Mouse (Mus musculus): ENCODE results near the gene Prkch. TPM values are rescaled to one million over a fixed set of nuclear protein-coding genes. Genes with fewer than 3 reads are reported as not detected.

Prkch gene
- polyA plus RNA-seq, 1 experiment from 2014 or later = 6.1 TPM

GRCm38 (mm10) chr12:73790571-73791108 lies 206.0 kb downstream of the Prkch start:
- Histone ChIP-seq H3K27me3 (ENCODE audit: control insufficient read depth, insufficient read depth, low read length) (no peaks in the 10 kb centered on the region), H3K9me3 (ENCODE audit: control insufficient read depth, low read length) (no peaks in the 10 kb centered on the region), H3K36me3 (ENCODE audit: control insufficient read depth, insufficient read depth, low read length) (no peaks in the 10 kb centered on the region), H3K4me2 (no peak overlapping the region), H3K4me3 (ENCODE audit: low read depth, low read length) (no peak overlapping the region), H3K4me1 (ENCODE audit: control insufficient read depth, insufficient read depth, low read length) (peaks cover 7% of the 10 kb centered on the region; the same call in 1 of the 2 replicates), H3K9ac (ENCODE audit: low read length) (no peak overlapping the region), H3K27ac (ENCODE audit: low read depth, low read length) (no peak overlapping the region)
- ATAC-seq (ENCODE audit: low FRiP score) (no peak), DNase-seq (ENCODE audit: low spot score, missing footprints) (peak; percentile 79)
- 78% methylated on average over 5 of the region's 5 CpGs for WGBS

- Histone ChIP-seq H3K9me3 (ENCODE audit: control insufficient read depth, low read length) (no peaks in the 10 kb centered on the region), H3K4me1 (ENCODE audit: control insufficient read depth, insufficient read depth, low read length) (peaks cover 7% of the 10 kb centered on the region; the same call in 1 of the 2 replicates), H3K27ac (ENCODE audit: low read depth, low read length) (no peak overlapping the region), H3K9ac (ENCODE audit: low read length) (no peak overlapping the region), H3K27me3 (ENCODE audit: control insufficient read depth, insufficient read depth, low read length) (no peaks in the 10 kb centered on the region), H3K36me3 (ENCODE audit: control insufficient read depth, insufficient read depth, low read length) (no peaks in the 10 kb centered on the region), H3K4me2 (no peak overlapping the region), H3K4me3 (ENCODE audit: low read depth, low read length) (no peak overlapping the region)
- ATAC-seq (ENCODE audit: low FRiP score) = no peak
- DNase-seq (ENCODE audit: low spot score, missing footprints) = peak; percentile 72
- whole genome bisulfite sequencing = 51% methylated on average over 13 of the region's 13 CpGs
These were observed 208.6 kb downstream of the Prkch start for GRCm38 (mm10) chr12:73793216-73793615.

- DNase-seq (ENCODE audit: low spot score, missing footprints) (peak; percentile 82), ATAC-seq (ENCODE audit: low FRiP score) (no peak)
- H3K9me3 ChIP-seq (ENCODE audit: control insufficient read depth, low read length) = no peaks in the 10 kb centered on the region
- no peaks in the 10 kb centered on the region for H3K36me3 ChIP-seq (ENCODE audit: control insufficient read depth, insufficient read depth, low read length)
- H3K4me1 ChIP-seq (ENCODE audit: control insufficient read depth, insufficient read depth, low read length) = peaks cover 7% of the 10 kb centered on the region; the same call in 1 of the 2 replicates
- WGBS = 18% methylated on average over 5 of the region's 5 CpGs
- H3K9ac ChIP-seq (ENCODE audit: low read length) = no peak overlapping the region
- no peak overlapping the region for H3K4me3 ChIP-seq (ENCODE audit: low read depth, low read length)
- no peak overlapping the region for H3K4me2 ChIP-seq
- no peak overlapping the region for H3K27ac ChIP-seq (ENCODE audit: low read depth, low read length)
- no peaks in the 10 kb centered on the region for H3K27me3 ChIP-seq (ENCODE audit: control insufficient read depth, insufficient read depth, low read length)
These were observed 209.1 kb downstream of the Prkch start for GRCm38 (mm10) chr12:73793744-73794143.

DNA sequence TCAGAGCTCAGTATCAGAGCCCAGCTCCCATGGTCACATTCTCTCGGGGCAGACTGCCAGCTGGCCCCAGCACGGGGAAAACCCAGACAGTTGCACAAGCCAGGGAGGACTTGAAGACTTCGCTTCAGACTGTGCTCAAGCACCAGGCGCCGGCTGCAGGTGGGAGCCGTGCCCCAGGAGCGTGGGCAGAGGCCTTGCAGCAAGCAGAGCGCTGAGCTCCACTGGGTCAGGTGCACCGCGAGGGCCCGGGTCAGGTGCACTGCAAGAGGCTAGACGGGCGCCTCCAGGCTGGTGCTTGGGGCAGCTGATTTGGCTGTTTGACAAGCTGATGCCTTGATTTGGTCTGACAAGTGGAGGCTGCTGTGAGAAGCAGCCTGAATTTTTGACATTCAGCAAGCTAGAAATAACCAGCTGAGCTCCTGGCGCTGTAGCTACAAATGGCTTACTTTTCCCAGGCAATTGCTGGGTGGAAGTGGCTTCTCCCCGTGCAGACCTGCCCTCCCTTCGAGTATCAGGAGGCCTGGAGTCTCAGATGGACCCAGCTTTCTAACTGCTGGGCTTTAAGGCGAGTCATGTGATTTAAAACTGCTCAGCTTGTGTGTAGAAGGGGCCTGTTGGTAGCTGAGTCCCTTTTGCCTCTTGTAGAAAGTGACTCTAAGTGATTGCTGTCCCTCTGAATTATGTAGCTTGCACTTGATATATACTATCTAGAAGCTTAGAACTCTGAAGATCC lies 209.7 kb downstream of the Prkch start:
- Histone ChIP-seq H3K4me3 (ENCODE audit: low read depth, low read length) (no peak overlapping the region), H3K9ac (ENCODE audit: low read length) (no peak overlapping the region), H3K9me3 (ENCODE audit: control insufficient read depth, low read length) (no peaks in the 10 kb centered on the region), H3K27me3 (ENCODE audit: control insufficient read depth, insufficient read depth, low read length) (no peaks in the 10 kb centered on the region), H3K27ac (ENCODE audit: low read depth, low read length) (no peak overlapping the region), H3K36me3 (ENCODE audit: control insufficient read depth, insufficient read depth, low read length) (no peaks in the 10 kb centered on the region), H3K4me1 (ENCODE audit: control insufficient read depth, insufficient read depth, low read length) (peaks cover 7% of the 10 kb centered on the region; the same call in 1 of the 2 replicates), H3K4me2 (no peak overlapping the region)
- WGBS = 33% methylated on average over 17 of the region's 17 CpGs
- DNase-seq (ENCODE audit: low spot score, missing footprints) (peak; percentile 87), ATAC-seq (ENCODE audit: low FRiP score) (no peak)

- Histone ChIP-seq H3K4me2 (no peak overlapping the region), H3K9ac (ENCODE audit: low read length) (no peak overlapping the region), H3K36me3 (ENCODE audit: control insufficient read depth, insufficient read depth, low read length) (no peaks in the 10 kb centered on the region), H3K27ac (ENCODE audit: low read depth, low read length) (no peak overlapping the region), H3K27me3 (ENCODE audit: control insufficient read depth, insufficient read depth, low read length) (no peaks in the 10 kb centered on the region), H3K4me3 (ENCODE audit: low read depth, low read length) (no peak overlapping the region), H3K4me1 (ENCODE audit: control insufficient read depth, insufficient read depth, low read length) (no peaks in the 10 kb centered on the region), H3K9me3 (ENCODE audit: control insufficient read depth, low read length) (no peaks in the 10 kb centered on the region)
- WGBS = 88% methylated on average over 5 of the region's 5 CpGs
- ATAC-seq (ENCODE audit: low FRiP score) (no peak), DNase-seq (ENCODE audit: low spot score, missing footprints) (peak; percentile 53)
These were observed 215.1 kb downstream of the Prkch start for GRCm38 (mm10) chr12:73799671-73800070.

- WGBS = 70% methylated on average over 3 of the region's 3 CpGs
- no peaks in the 10 kb centered on the region; the same call in 1 of the 2 replicates for H3K4me1 ChIP-seq (ENCODE audit: control insufficient read depth, insufficient read depth, low read length)
- H3K9me3 ChIP-seq (ENCODE audit: control insufficient read depth, low read length) = no peaks in the 10 kb centered on the region
- no peak overlapping the region for H3K4me3 ChIP-seq (ENCODE audit: low read depth, low read length)
- H3K27me3 ChIP-seq (ENCODE audit: control insufficient read depth, insufficient read depth, low read length) = no peaks in the 10 kb centered on the region
- peak; percentile 72 for DNase-seq (ENCODE audit: low spot score, missing footprints)
- no peak overlapping the region for H3K4me2 ChIP-seq
- no peak overlapping the region for H3K9ac ChIP-seq (ENCODE audit: low read length)
- H3K36me3 ChIP-seq (ENCODE audit: control insufficient read depth, insufficient read depth, low read length) = no peaks in the 10 kb centered on the region
- no peak for ATAC-seq (ENCODE audit: low FRiP score)
- H3K27ac ChIP-seq (ENCODE audit: low read depth, low read length) = no peak overlapping the region
These were observed 216.3 kb downstream of the Prkch start for GRCm38 (mm10) chr12:73800886-73801285.

DNA sequence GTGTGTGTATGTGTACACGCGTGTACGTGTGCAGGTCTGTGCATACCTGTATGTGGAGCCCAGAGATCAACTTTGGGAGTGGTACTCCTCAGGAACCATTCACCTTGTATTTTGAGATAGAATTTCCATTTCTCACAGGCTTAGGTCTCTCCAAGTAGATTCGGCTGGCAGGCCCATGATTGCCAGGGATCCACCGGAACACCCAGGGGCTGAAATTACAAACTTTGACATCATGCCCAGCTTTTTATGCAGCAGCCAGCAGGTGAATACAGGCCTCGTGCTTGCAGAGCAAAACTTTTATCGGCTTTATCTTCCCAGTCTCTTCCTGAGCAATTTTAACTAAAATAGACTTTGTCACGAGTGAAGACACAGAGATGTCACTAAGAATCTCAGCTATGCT lies 217.2 kb downstream of the Prkch start:
- DNase-seq (ENCODE audit: low spot score, missing footprints) = peak; percentile 56
- no peak overlapping the region for H3K4me3 ChIP-seq (ENCODE audit: low read depth, low read length)
- 94% methylated on average over 8 of the region's 8 CpGs for WGBS
- H3K36me3 ChIP-seq (ENCODE audit: control insufficient read depth, insufficient read depth, low read length) = no peaks in the 10 kb centered on the region
- H3K27me3 ChIP-seq (ENCODE audit: control insufficient read depth, insufficient read depth, low read length) = no peaks in the 10 kb centered on the region
- H3K4me1 ChIP-seq (ENCODE audit: control insufficient read depth, insufficient read depth, low read length) = no peaks in the 10 kb centered on the region; the same call in 1 of the 2 replicates
- H3K9me3 ChIP-seq (ENCODE audit: control insufficient read depth, low read length) = no peaks in the 10 kb centered on the region
- no peak overlapping the region for H3K4me2 ChIP-seq
- H3K27ac ChIP-seq (ENCODE audit: low read depth, low read length) = no peak overlapping the region
- H3K9ac ChIP-seq (ENCODE audit: low read length) = no peak overlapping the region
- no peak for ATAC-seq (ENCODE audit: low FRiP score)

DNA sequence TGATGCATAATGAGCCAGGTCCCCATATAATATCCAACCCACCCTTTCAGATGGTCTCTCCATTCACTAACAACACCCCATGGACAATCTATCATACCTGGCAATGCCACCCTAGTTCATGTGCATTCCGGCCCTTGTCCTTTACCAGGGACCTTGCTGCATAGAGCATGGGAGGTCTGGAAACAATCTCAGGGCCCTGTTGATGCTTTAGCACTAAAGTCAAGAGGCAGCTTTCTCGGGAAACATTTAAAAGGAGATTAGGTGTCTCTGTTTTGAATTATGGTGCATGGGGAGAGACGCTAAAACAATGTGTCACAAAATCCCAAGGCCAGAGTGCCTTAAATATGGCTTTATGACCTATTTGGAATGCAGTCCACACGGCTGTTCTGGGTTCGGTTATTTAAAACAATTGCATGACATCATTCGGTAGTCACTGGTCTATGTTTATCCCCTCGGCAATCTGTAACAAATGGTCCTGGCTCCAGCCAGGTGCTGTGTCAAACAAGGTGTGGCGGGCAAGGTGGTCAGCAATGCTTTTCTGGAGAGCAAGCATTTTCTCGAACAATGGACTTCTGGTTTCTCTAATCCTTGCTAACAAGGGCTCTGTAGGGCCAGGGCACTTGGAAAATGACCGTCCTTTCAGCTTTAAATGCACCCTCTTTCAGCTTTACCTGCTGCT lies 217.9 kb downstream of the Prkch start:
- no peaks in the 10 kb centered on the region; the same call in 1 of the 2 replicates for H3K4me1 ChIP-seq (ENCODE audit: control insufficient read depth, insufficient read depth, low read length)
- no peak overlapping the region for H3K27ac ChIP-seq (ENCODE audit: low read depth, low read length)
- H3K4me3 ChIP-seq (ENCODE audit: low read depth, low read length) = no peak overlapping the region
- no peak overlapping the region for H3K9ac ChIP-seq (ENCODE audit: low read length)
- ATAC-seq (ENCODE audit: low FRiP score) = no peak
- peak; percentile 41 for DNase-seq (ENCODE audit: low spot score, missing footprints)
- 77% methylated on average over 10 of the region's 10 CpGs for WGBS
- H3K4me2 ChIP-seq = no peak overlapping the region
- H3K9me3 ChIP-seq (ENCODE audit: control insufficient read depth, low read length) = no peaks in the 10 kb centered on the region
- no peaks in the 10 kb centered on the region for H3K36me3 ChIP-seq (ENCODE audit: control insufficient read depth, insufficient read depth, low read length)
- no peaks in the 10 kb centered on the region for H3K27me3 ChIP-seq (ENCODE audit: control insufficient read depth, insufficient read depth, low read length)

GRCm38 (mm10) chr12:73803946-73804345 lies 219.3 kb downstream of the Prkch start:
- Histone ChIP-seq H3K27ac (ENCODE audit: low read depth, low read length) (no peak overlapping the region), H3K9ac (ENCODE audit: low read length) (no peak overlapping the region), H3K36me3 (ENCODE audit: control insufficient read depth, insufficient read depth, low read length) (no peaks in the 10 kb centered on the region), H3K4me2 (no peak overlapping the region), H3K4me3 (ENCODE audit: low read depth, low read length) (no peak overlapping the region), H3K27me3 (ENCODE audit: control insufficient read depth, insufficient read depth, low read length) (no peaks in the 10 kb centered on the region), H3K9me3 (ENCODE audit: control insufficient read depth, low read length) (no peaks in the 10 kb centered on the region), H3K4me1 (ENCODE audit: control insufficient read depth, insufficient read depth, low read length) (no peaks in the 10 kb centered on the region; the same call in 1 of the 2 replicates)
- DNase-seq (ENCODE audit: low spot score, missing footprints) = peak; percentile 49
- WGBS = 86% methylated on average over 4 of the region's 4 CpGs
- ATAC-seq (ENCODE audit: low FRiP score) = no peak

Measured in midbrain, embryonic 11.5 days (tissue).